Mouse (Mus musculus) testis, adult 2 months (tissue): ENCODE measurements around the gene Zfp740.

ENCODE experiments used
- CTCF ChIP-seq: fragments of 200-500 bp; IDR thresholded peaks from 2 replicates; pipeline ENCODE4 v1.5.1; 2012; ENCODE audit warnings: low read depth, mild to moderate bottlenecking, inconsistent platforms, low read length, moderate library complexity; ENCODE audit not compliant: control insufficient read depth, insufficient read depth, insufficient replicate concordance
- POLR2A ChIP-seq: fragments of 200-500 bp; IDR thresholded peaks from 2 replicates; pipeline ENCODE4 v1.6.1; 2012; ENCODE audit warnings: low read depth, mild to moderate bottlenecking, inconsistent platforms, low read length, moderate library complexity; ENCODE audit not compliant: control insufficient read depth

GRCm38 (mm10) chr15:102216459-102217228 lies 13.6 kb downstream of the Zfp740 start:
- TF ChIP-seq CTCF (no peak), POLR2A (no peak)
